Mouse (Mus musculus): ENCODE measurements around the gene Hspa2. TPM values are rescaled to one million over a fixed set of nuclear protein-coding genes. Genes with fewer than 3 reads are reported as not detected.

Hspa2 gene
- polyA plus RNA-seq, 1 experiment, result 0.20 TPM

DNA sequence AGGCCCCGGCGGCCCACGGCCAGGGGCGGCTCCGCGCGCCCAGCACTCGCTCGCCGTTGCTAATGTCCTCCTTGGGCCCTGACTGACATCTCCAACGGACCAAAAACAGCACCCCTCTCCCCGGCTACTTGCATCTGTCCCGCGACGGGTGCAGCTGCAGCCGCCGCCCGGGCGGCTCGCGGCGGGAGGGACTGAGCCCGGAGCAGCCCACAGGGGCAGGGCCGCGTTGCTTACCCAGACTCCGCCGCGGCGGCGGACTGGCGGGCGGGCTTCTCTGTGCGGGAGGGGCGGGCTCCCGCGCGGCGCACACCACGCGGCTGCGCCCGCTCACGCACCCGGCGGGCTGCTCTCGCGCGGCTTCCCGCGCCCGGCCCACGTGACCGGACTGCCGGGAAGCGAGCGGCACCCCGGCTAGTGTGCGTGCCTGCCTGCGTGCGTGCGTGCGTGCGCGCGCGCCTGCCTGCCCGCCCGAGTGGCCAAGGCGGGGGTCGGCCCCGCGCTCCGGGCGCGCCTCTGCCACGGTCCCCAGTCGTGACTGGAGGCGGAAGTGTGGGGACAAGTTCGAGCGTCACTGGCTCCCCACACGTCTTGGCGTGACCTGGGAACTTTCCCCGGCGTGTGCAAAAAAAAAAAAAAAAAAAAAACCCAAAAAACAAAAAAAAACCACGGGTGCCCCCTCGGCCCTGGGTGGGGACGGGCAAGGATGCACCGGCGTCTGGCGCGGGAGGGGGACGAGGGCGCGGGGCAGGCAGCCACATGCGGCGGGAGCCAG is 34.6 kb upstream of the Hspa2 start, which contains the start of gene Zbtb25:
Gene Zbtb25, minus strand, starts transcription at position 397 of the 772 bp plus-strand sequence.
- peaks cover 13% of the 10 kb centered on the region for H3K36me3 ChIP-seq (ENCODE audit: control insufficient read depth)
- no peaks in the 10 kb centered on the region for H3K9me3 ChIP-seq (ENCODE audit: control insufficient read depth, low read length)
- no peak for TF ChIP-seq GATA1 (IDR thresholded peaks at IDR 0.05; ENCODE audit: low read length)
- TF ChIP-seq TAL1 (IDR thresholded peaks at IDR 0.05; ENCODE audit: low read length), result no peak
- H3K4me3 ChIP-seq (replicated peaks), result peak within 1 kb of the TSS; percentile 96
- no peaks in the 10 kb centered on the region for H3K27me3 ChIP-seq (ENCODE audit: control insufficient read depth)
- peaks cover 75% of the 10 kb centered on the region for H3K4me1 ChIP-seq (ENCODE audit: control insufficient read depth)

DNA sequence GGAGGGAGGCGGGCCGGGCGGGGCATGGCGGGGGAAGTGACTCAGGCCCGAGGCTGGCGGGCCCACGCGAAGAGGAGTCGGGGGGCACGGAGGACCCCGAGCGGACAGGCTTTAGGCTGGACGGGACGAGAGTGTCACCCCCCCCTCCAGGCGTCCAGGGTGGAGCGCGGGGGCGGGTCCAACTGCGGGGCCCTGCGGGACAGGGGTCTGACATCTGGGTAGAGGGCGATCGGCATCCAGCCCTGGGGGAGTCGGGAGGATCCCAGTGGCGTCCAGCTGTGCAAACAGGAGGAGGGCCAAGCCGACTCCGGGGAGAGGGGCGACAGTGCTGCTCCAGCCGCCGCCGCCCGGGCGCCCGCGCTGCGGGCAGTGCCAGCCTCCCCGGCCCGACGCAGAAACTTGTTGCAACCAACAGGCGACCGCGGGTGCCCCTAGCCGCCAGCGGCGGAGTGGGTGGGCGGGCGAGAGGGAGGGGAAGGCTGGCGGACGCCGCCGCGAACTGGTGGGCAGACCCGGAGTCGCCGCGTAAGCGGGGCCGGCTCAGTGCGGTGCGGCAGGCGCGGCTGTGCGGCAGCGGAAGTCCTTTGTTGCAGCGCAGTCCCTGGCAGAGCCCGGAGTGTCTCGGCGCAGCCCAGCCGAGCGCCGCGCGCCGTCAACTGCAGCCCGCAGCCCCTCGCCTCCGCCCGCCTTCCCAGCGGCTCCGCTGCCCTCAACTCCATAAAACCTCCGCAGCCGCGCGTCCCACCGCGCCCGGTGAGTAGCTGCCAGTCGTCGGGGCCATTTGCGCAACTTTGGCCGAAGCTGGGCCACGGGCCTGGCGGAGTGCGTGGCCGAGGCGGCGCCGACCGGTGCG is 33.8 kb upstream of the Hspa2 start, which contains the start of gene Zbtb1:
Gene Zbtb1, plus strand, starts transcription at position 289 of the 853 bp plus-strand sequence.
- peaks cover 12% of the 10 kb centered on the region for H3K36me3 ChIP-seq (ENCODE audit: control insufficient read depth)
- H3K4me1 ChIP-seq (ENCODE audit: control insufficient read depth), result peaks cover 79% of the 10 kb centered on the region
- no peaks in the 10 kb centered on the region for H3K9me3 ChIP-seq (ENCODE audit: control insufficient read depth, low read length)
- H3K4me3 ChIP-seq (replicated peaks), result peak within 1 kb of the TSS; percentile 96
- no peaks in the 10 kb centered on the region for H3K27me3 ChIP-seq (ENCODE audit: control insufficient read depth)
- TF ChIP-seq GATA1 (IDR thresholded peaks at IDR 0.05; ENCODE audit: low read length) (no peak), TAL1 (IDR thresholded peaks at IDR 0.05; ENCODE audit: low read length) (no peak)

DNA sequence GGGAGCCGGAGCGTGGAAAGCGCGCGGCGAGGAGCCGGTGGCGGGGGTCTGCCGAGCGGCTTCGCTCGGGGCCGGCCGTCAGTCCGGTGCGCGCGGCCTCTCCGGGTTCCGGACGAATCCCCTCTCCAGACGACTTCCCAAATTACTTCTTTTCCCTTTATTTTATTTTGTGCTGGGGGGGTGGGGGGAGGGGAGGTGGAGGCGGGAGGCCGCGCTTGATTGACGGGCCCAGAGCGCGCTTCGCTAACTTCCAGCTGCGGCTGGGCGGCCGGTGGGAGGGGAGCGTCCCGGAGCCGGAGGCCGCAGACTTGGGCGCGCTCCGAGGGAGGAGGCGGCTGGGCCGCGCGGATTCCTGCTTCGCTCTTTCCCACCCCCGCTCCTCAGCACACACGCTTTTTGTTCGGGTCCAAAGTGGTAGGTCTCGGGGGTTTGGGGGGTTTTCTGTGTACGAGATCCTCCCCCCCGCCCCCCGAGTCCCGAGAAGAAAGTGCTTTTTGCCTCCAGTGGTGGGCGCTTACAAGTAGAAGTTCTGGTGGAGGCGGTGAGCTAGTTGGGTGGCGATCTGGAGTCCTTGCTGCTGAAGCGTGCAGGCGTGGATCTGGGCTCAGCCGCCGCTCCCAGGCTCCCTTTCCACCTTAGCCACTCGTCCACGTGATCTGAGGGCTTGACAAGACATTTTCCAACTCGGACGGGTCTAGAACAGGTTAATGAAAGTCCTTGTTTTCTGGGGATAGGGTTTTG is 33.0 kb upstream of the Hspa2 start:
- peak overlapping the region; percentile 96 for H3K4me3 ChIP-seq (replicated peaks)
- H3K27me3 ChIP-seq (ENCODE audit: control insufficient read depth), result no peaks in the 10 kb centered on the region
- peaks cover 79% of the 10 kb centered on the region for H3K4me1 ChIP-seq (ENCODE audit: control insufficient read depth)
- peaks cover 12% of the 10 kb centered on the region for H3K36me3 ChIP-seq (ENCODE audit: control insufficient read depth)
- no peak for TF ChIP-seq GATA1 (IDR thresholded peaks at IDR 0.05; ENCODE audit: low read length)
- no peak for TF ChIP-seq TAL1 (IDR thresholded peaks at IDR 0.05; ENCODE audit: low read length)
- no peaks in the 10 kb centered on the region for H3K9me3 ChIP-seq (ENCODE audit: control insufficient read depth, low read length)

DNA sequence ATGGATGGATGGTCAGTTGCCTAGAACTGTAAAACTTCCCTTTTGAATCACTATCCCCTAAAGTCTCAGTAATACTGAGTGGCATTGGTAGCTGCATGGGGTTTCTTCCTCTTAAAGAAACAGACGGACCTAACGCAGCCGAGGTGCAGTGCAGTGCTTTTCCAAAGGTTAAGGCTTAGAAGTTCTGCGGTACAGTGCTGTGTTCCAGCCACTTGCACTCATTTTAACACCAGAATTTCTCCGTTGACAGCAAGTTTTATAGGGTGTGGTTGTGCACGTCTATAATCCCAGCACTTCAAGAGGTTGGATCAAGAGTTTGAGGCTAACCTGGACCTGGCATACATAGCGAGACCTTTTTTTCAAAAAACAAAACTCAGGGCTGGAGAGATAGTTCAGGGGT is 31.9 kb upstream of the Hspa2 start:
- TF ChIP-seq TAL1 (IDR thresholded peaks at IDR 0.05; ENCODE audit: low read length) (no peak), GATA1 (IDR thresholded peaks at IDR 0.05; ENCODE audit: low read length) (no peak)
- no peaks in the 10 kb centered on the region for H3K27me3 ChIP-seq (ENCODE audit: control insufficient read depth)
- peaks cover 82% of the 10 kb centered on the region for H3K4me1 ChIP-seq (ENCODE audit: control insufficient read depth)
- H3K36me3 ChIP-seq (ENCODE audit: control insufficient read depth), result peaks cover 13% of the 10 kb centered on the region
- H3K9me3 ChIP-seq (ENCODE audit: control insufficient read depth, low read length), result no peaks in the 10 kb centered on the region
- peak overlapping the region; percentile 96 for H3K4me3 ChIP-seq (replicated peaks)

DNA sequence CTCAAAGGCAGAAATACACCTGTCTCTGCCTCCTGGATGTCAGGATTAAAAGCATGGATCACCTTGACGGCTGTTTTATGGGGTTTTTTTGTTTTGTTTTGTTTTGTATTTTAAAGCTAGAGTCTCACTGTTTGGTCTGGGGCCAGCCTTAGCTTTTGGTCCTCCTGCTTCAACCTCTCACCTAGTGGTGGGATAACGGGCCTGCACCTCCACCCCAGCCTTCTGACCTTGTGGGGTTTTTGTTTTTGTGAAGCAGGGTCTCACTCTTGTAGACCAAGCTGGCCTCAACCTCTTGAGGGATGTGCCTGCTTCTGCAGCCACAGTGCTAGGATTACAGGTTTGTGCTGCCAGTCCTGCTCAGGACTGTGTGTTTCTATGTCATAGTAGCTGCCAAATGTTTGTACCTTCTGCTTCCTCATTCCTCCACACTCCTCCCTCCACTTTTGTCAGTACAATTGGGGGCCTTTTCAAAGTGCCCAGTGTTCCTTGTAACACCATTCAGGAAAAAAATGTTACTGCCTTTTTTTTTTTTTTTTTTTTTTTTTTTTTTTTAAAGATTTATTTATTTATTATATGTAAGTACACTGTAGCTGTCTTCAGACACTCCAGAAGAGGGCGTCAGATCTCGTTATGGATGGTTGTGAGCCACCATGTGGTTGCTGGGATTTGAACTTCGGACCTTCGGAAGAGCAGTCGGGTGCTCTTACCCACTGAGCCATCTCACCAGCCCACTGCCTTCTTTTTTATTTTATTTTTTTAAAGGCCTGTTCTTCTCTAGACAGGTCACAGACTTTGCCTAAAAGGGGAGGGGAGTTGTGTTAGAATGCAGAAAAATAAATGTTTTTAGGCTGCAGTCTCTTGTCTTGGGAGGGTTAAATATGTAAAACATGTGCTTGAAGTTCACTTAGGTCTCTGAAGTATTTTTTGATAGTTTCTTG is 30.8 kb upstream of the Hspa2 start:
- Histone ChIP-seq H3K9me3 (ENCODE audit: control insufficient read depth, low read length) (no peaks in the 10 kb centered on the region), H3K4me3 (replicated peaks) (peak overlapping the region; percentile 96), H3K27me3 (ENCODE audit: control insufficient read depth) (no peaks in the 10 kb centered on the region), H3K36me3 (ENCODE audit: control insufficient read depth) (peaks cover 20% of the 10 kb centered on the region), H3K4me1 (ENCODE audit: control insufficient read depth) (peaks cover 81% of the 10 kb centered on the region)
- TF ChIP-seq TAL1 (IDR thresholded peaks at IDR 0.05; ENCODE audit: low read length), result no peak
- no peak for TF ChIP-seq GATA1 (IDR thresholded peaks at IDR 0.05; ENCODE audit: low read length)

DNA sequence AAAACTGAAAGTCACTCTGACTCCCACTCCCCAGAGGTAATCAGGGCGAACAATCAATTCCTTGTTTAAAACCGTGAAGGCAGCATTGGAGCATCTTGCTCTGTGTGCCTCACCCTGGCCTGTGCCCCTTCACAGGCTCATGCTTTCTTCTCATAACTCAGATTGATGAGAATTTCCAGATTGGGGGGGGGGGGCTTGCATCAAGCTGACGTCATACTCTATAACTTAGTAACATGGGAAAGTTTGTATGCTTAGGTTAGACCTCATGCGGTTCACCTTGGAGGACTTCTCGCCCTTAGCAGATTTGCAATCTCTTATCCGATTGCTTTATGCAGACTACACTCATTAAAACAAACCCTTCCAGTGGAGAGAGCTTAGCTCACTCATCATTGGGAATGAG is 30.0 kb upstream of the Hspa2 start:
- peaks cover 77% of the 10 kb centered on the region for H3K4me1 ChIP-seq (ENCODE audit: control insufficient read depth)
- TF ChIP-seq GATA1 (IDR thresholded peaks at IDR 0.05; ENCODE audit: low read length), result no peak
- no peak for TF ChIP-seq TAL1 (IDR thresholded peaks at IDR 0.05; ENCODE audit: low read length)
- H3K36me3 ChIP-seq (ENCODE audit: control insufficient read depth), result peaks cover 25% of the 10 kb centered on the region
- no peaks in the 10 kb centered on the region for H3K27me3 ChIP-seq (ENCODE audit: control insufficient read depth)
- H3K4me3 ChIP-seq (replicated peaks), result no peak overlapping the region
- no peaks in the 10 kb centered on the region for H3K9me3 ChIP-seq (ENCODE audit: control insufficient read depth, low read length)

DNA sequence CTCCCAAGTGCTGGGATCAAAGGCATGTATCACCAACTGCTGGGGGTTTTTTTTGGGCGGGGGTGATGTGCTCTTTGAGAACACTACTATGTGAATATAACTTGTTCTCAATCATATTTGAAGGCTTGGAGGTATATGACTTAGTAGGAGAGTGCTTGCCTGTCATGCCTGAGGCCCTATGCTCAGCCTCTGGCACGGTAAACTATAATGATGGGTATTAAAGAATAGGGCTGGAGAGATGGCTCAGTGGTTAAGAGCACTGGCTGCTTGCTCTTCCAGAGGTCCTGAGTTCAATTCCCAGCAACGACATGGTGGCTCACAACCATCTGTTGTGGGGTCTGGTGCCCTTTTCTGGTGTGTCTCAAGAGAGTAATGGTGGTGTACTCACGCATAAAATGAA is 29.1 kb upstream of the Hspa2 start:
- no peak for TF ChIP-seq TAL1 (IDR thresholded peaks at IDR 0.05; ENCODE audit: low read length)
- TF ChIP-seq GATA1 (IDR thresholded peaks at IDR 0.05; ENCODE audit: low read length), result no peak
- H3K4me3 ChIP-seq (replicated peaks), result no peak overlapping the region
- H3K4me1 ChIP-seq (ENCODE audit: control insufficient read depth), result peaks cover 79% of the 10 kb centered on the region
- H3K27me3 ChIP-seq (ENCODE audit: control insufficient read depth), result no peaks in the 10 kb centered on the region
- H3K36me3 ChIP-seq (ENCODE audit: control insufficient read depth), result peaks cover 28% of the 10 kb centered on the region
- no peaks in the 10 kb centered on the region for H3K9me3 ChIP-seq (ENCODE audit: control insufficient read depth, low read length)

DNA sequence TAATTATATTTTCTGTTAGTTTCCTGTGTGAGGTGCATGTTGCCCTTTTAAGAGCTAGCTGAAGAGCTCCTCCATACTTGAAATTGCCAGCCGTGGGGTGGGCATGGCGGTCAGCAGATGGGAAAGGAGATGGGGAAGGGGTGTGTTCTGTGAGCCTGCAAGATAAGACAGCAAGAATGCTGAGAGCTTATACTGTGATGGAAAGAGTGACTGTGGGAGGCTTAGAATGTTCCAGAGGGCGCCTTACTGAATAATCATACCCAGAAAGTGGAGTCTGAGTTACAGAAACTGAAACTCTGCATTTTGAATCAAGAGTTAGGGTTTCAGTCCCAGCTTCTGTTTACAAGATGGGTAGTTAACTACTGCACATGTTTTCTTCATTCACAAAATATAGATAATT is 28.5 kb upstream of the Hspa2 start:
- Histone ChIP-seq H3K9me3 (ENCODE audit: control insufficient read depth, low read length) (no peaks in the 10 kb centered on the region), H3K4me3 (replicated peaks) (peak overlapping the region; percentile 35), H3K4me1 (ENCODE audit: control insufficient read depth) (peaks cover 82% of the 10 kb centered on the region), H3K27me3 (ENCODE audit: control insufficient read depth) (no peaks in the 10 kb centered on the region), H3K36me3 (ENCODE audit: control insufficient read depth) (peaks cover 34% of the 10 kb centered on the region)
- TF ChIP-seq GATA1 (IDR thresholded peaks at IDR 0.05; ENCODE audit: low read length) (peak; percentile 65), TAL1 (IDR thresholded peaks at IDR 0.05; ENCODE audit: low read length) (peak; percentile 53)

Measured in erythroblast, embryonic 14.5 days (primary cell).